Mouse (Mus musculus): Measurements from ENCODE around the gene Slc19a2.

The Slc19a2 gene

GRCm38 (mm10) chr1:164251438-164251837, 2.6 kb downstream of the Slc19a2 start:
- DNase-seq (ENCODE audit: low spot score in 2 of 2), result no peak

GRCm38 (mm10) chr1:164252551-164252950, 3.7 kb downstream of the Slc19a2 start:
- no peak for DNase-seq (ENCODE audit: low spot score in 2 of 2)

GRCm38 (mm10) chr1:164254836-164255235, 6.0 kb downstream of the Slc19a2 start:
- no peak for DNase-seq (ENCODE audit: low spot score in 2 of 2)

GRCm38 (mm10) chr1:164260171-164261028, 11.6 kb downstream of the Slc19a2 start:
- DNase-seq (ENCODE audit: low spot score in 2 of 2), result no peak

GRCm38 (mm10) chr1:164261553-164261952, 12.7 kb downstream of the Slc19a2 start:
- no peak for DNase-seq (ENCODE audit: low spot score in 2 of 2)

GRCm38 (mm10) chr1:164270941-164271340, 22.1 kb downstream of the Slc19a2 start:
- no peak for DNase-seq (ENCODE audit: low spot score in 2 of 2)

GRCm38 (mm10) chr1:164273659-164274058, 24.8 kb downstream of the Slc19a2 start:
- DNase-seq (ENCODE audit: low spot score in 2 of 2), result no peak

- DNase-seq (ENCODE audit: low spot score in 2 of 2), result peak; percentile 85 to 88
Observed at GRCm38 (mm10) chr1:164275455-164275954, 26.7 kb downstream of the Slc19a2 start, which contains the start of gene Ccdc181. TSS of gene Ccdc181 (plus strand) at chr1:164275585.

GRCm38 (mm10) chr1:164276552-164276951, 27.7 kb downstream of the Slc19a2 start:
- DNase-seq (ENCODE audit: low spot score in 2 of 2), result no peak

- no peak for DNase-seq (ENCODE audit: low spot score in 2 of 2)
Observed at GRCm38 (mm10) chr1:164279332-164279731, 30.5 kb downstream of the Slc19a2 start.

GRCm38 (mm10) chr1:164284007-164284406, 35.2 kb downstream of the Slc19a2 start:
- DNase-seq (ENCODE audit: low spot score in 2 of 2), result no peak

- no peak for DNase-seq (ENCODE audit: low spot score in 2 of 2)
Observed at GRCm38 (mm10) chr1:164287406-164287805, 38.6 kb downstream of the Slc19a2 start.

- DNase-seq (ENCODE audit: low spot score in 2 of 2), result no peak
Observed at GRCm38 (mm10) chr1:164292040-164292439, 43.2 kb downstream of the Slc19a2 start.

- DNase-seq (ENCODE audit: low spot score in 2 of 2), result no peak
Observed at GRCm38 (mm10) chr1:164294071-164294470, 45.2 kb downstream of the Slc19a2 start.

GRCm38 (mm10) chr1:164296473-164296872, 47.6 kb downstream of the Slc19a2 start:
- DNase-seq (ENCODE audit: low spot score in 2 of 2), result no peak

- no peak for DNase-seq (ENCODE audit: low spot score in 2 of 2)
Observed at GRCm38 (mm10) chr1:164301949-164302348, 53.1 kb downstream of the Slc19a2 start.

GRCm38 (mm10) chr1:164303821-164304220, 55.0 kb downstream of the Slc19a2 start, which contains the start of gene Nme7:
TSS of gene Nme7 (plus strand) at chr1:164304121.
- DNase-seq (ENCODE audit: low spot score in 2 of 2), result no peak

GRCm38 (mm10) chr1:164307124-164307751, 58.4 kb downstream of the Slc19a2 start, which contains the start of gene Blzf1:
TSS of gene Blzf1 (minus strand) at chr1:164307489.
- DNase-seq (ENCODE audit: low spot score in 2 of 2), result peak; percentile 94 to 97

GRCm38 (mm10) chr1:164307922-164308321, 59.1 kb downstream of the Slc19a2 start:
- no peak for DNase-seq (ENCODE audit: low spot score in 2 of 2)

- DNase-seq (ENCODE audit: low spot score in 2 of 2), result no peak
Observed at GRCm38 (mm10) chr1:164314085-164314484, 65.2 kb downstream of the Slc19a2 start.
